Mouse (Mus musculus) intestine, embryonic 16.5 days (tissue): ENCODE results near the gene Alg9. TPM values are rescaled to one million over a fixed set of nuclear protein-coding genes. Genes with fewer than 3 reads are reported as not detected.
A peak's percentile ranks its signal among the peaks of the same experiment; 100 is the strongest.

Experiments used
- ATAC-seq: fragments of 200-750 bp; cut with Nextera tagmentation; 2 replicates; pipeline ENCODE4 v1.8.0; 2017; ENCODE audit warnings: moderate TSS enrichment, moderate library complexity
- H3K27ac ChIP-seq: fragments of 300-500 bp; sonication (generic); 2 replicates; pipeline ENCODE4 v1.5.1; 2014; ENCODE audit warnings: mild to moderate bottlenecking, low read length
- H3K27me3 ChIP-seq: fragments of 300-500 bp; sonication (generic); replicated peaks from 2 replicates; pipeline ENCODE4 v1.6.1; 2014; ENCODE audit warnings: low read length, control low read depth, mixed read lengths; ENCODE audit not compliant: control insufficient read depth, insufficient read depth
- H3K36me3 ChIP-seq: fragments of 300-500 bp; sonication (generic); 2 replicates; pipeline ENCODE4 v1.6.1; 2014; ENCODE audit warnings: low read length, control low read depth; ENCODE audit not compliant: control insufficient read depth, insufficient read depth
- H3K4me1 ChIP-seq: fragments of 300-500 bp; sonication (generic); 2 replicates; pipeline ENCODE4 v1.6.1; 2014; ENCODE audit warnings: low read length, control low read depth, mixed read lengths; ENCODE audit not compliant: control insufficient read depth, insufficient read depth
- H3K4me2 ChIP-seq: fragments of 300-500 bp; sonication (generic); 2 replicates; pipeline ENCODE4 v1.6.1; 2014; ENCODE audit warnings: low read depth, low read length, control low read depth
- H3K4me3 ChIP-seq: fragments of 300-500 bp; sonication (generic); 2 replicates; pipeline ENCODE4 v1.5.1; 2014; ENCODE audit warnings: mild to moderate bottlenecking, low read length
- H3K9ac ChIP-seq: fragments of 300-500 bp; sonication (generic); 2 replicates; pipeline ENCODE4 v1.6.1; 2014; ENCODE audit warnings: low read depth, low read length
- H3K9me3 ChIP-seq: fragments of 300-500 bp; sonication (generic); 2 replicates; pipeline ENCODE4 v1.6.1; 2016; ENCODE audit warnings: low read length, control low read depth; ENCODE audit not compliant: control insufficient read depth
- WGBS: fragments of 180-500 bp; shearing (Covaris S2); extraction: QIAGEN DNeasy Blood & Tissue Kit; methylation state at CpG from one replicate; pipeline ENCODE4 v1.1.7; 2014; 5-methylcytosine and 5-hydroxymethylcytosine counted together
- polyA plus RNA-seq: library from polyadenylated mRNA; unstranded; fragments of >200 nt; fragmentation: Nextera tagmentation; extraction: Ambion mirVana; gene quantifications from 2 replicates; pipeline ENCODE4 v1.2.1, GENCODE M21; 2015

Alg9 gene
- polyA plus RNA-seq, 1 experiment from 2014 or later, result 42.9 TPM

- 35% methylated on average over 8 of the region's 8 CpGs for WGBS
Observed at GRCm38 (mm10) chr9:50850713-50851112, 75.9 kb downstream of the Alg9 start.

GRCm38 (mm10) chr9:50852634-50853349, 78.0 kb downstream of the Alg9 start:
- 71% methylated on average over 17 of the region's 17 CpGs for WGBS
- H3K27me3 ChIP-seq, result no peaks in the 10 kb centered on the region
- H3K4me3 ChIP-seq, result no peak overlapping the region
- no peak overlapping the region for H3K4me2 ChIP-seq
- peaks cover 23% of the 10 kb centered on the region for H3K4me1 ChIP-seq
- no peak overlapping the region for H3K27ac ChIP-seq
- no peak for ATAC-seq
- no peaks in the 10 kb centered on the region for H3K9me3 ChIP-seq
- no peaks in the 10 kb centered on the region for H3K36me3 ChIP-seq
- 0 out of 2 replicates have a peak overlapping the region, but pooled peaks have one; percentile 11 for H3K9ac ChIP-seq

More at GRCm38 (mm10) chr9:50850713-50851112, 75.9 kb downstream of the Alg9 start:
- Histone ChIP-seq H3K4me1 (peaks cover 17% of the 10 kb centered on the region), H3K9me3 (no peaks in the 10 kb centered on the region), H3K4me2 (peak overlapping the region; percentile 39), H3K27me3 (no peaks in the 10 kb centered on the region), H3K4me3 (no peak overlapping the region), H3K27ac (peak overlapping the region; percentile 80), H3K36me3 (no peaks in the 10 kb centered on the region), H3K9ac (peak overlapping the region; percentile 32; the same call in 1 of the 2 replicates)
- ATAC-seq, result no peak

GRCm38 (mm10) chr9:50854376-50854775, 79.6 kb downstream of the Alg9 start:
- Histone ChIP-seq H3K27ac (peak overlapping the region; percentile 43), H3K27me3 (no peaks in the 10 kb centered on the region), H3K4me2 (no peak overlapping the region), H3K9ac (no peak overlapping the region), H3K9me3 (no peaks in the 10 kb centered on the region), H3K4me3 (no peak overlapping the region), H3K36me3 (0 out of 2 replicates have a peak, but pooled peaks cover 3% of the 10 kb centered on the region), H3K4me1 (peaks cover 28% of the 10 kb centered on the region)
- 61% methylated on average over 8 of the region's 8 CpGs for WGBS
- ATAC-seq, result peak; percentile 20; the same call in 1 of the 2 replicates

- Histone ChIP-seq H3K4me3 (no peak overlapping the region), H3K4me1 (peaks cover 24% of the 10 kb centered on the region), H3K4me2 (no peak overlapping the region), H3K9ac (no peak overlapping the region), H3K27me3 (no peaks in the 10 kb centered on the region), H3K9me3 (no peaks in the 10 kb centered on the region), H3K27ac (no peak overlapping the region), H3K36me3 (0 out of 2 replicates have a peak, but pooled peaks cover 3% of the 10 kb centered on the region)
- WGBS, result 88% methylated on average over 5 of the region's 5 CpGs
- no peak for ATAC-seq
Observed at GRCm38 (mm10) chr9:50855133-50855766, 80.4 kb downstream of the Alg9 start.

GRCm38 (mm10) chr9:50855780-50856179, 81.0 kb downstream of the Alg9 start:
- H3K27ac ChIP-seq, result peak overlapping the region; percentile 82
- H3K27me3 ChIP-seq, result no peaks in the 10 kb centered on the region
- 0 out of 2 replicates have a peak, but pooled peaks cover 3% of the 10 kb centered on the region for H3K36me3 ChIP-seq
- 67% methylated on average over 5 of the region's 5 CpGs for WGBS
- no peaks in the 10 kb centered on the region for H3K9me3 ChIP-seq
- ATAC-seq, result no peak
- H3K9ac ChIP-seq, result no peak overlapping the region
- peaks cover 19% of the 10 kb centered on the region for H3K4me1 ChIP-seq
- H3K4me2 ChIP-seq, result peak overlapping the region; percentile 82
- no peak overlapping the region for H3K4me3 ChIP-seq

- H3K27me3 ChIP-seq, result no peaks in the 10 kb centered on the region
- H3K4me2 ChIP-seq, result peak overlapping the region; percentile 82
- whole genome bisulfite sequencing, result under 1% methylated on average over 45 of the region's 45 CpGs
- H3K36me3 ChIP-seq, result peaks cover 4% of the 10 kb centered on the region; the same call in 1 of the 2 replicates
- peak; percentile 88 for ATAC-seq
- H3K9ac ChIP-seq, result peak overlapping the region; percentile 85
- H3K4me3 ChIP-seq, result peak overlapping the region; percentile 88
- no peaks in the 10 kb centered on the region for H3K9me3 ChIP-seq
- peak overlapping the region; percentile 82 for H3K27ac ChIP-seq
- peaks cover 15% of the 10 kb centered on the region for H3K4me1 ChIP-seq
Observed at GRCm38 (mm10) chr9:50856341-50857081, 81.7 kb downstream of the Alg9 start.

GRCm38 (mm10) chr9:50857082-50857641, 82.3 kb downstream of the Alg9 start:
- Histone ChIP-seq H3K9me3 (no peaks in the 10 kb centered on the region), H3K9ac (peak overlapping the region; percentile 85), H3K4me2 (peak overlapping the region; percentile 77), H3K4me1 (peaks cover 15% of the 10 kb centered on the region), H3K4me3 (peak overlapping the region; percentile 88), H3K27ac (peak overlapping the region; percentile 66), H3K27me3 (no peaks in the 10 kb centered on the region), H3K36me3 (peaks cover 6% of the 10 kb centered on the region)
- under 1% methylated on average over 45 of the region's 46 CpGs for WGBS
- ATAC-seq, result peak; percentile 62

GRCm38 (mm10) chr9:50858681-50859080, 83.9 kb downstream of the Alg9 start:
- H3K4me1 ChIP-seq, result peaks cover 15% of the 10 kb centered on the region
- no peaks in the 10 kb centered on the region for H3K27me3 ChIP-seq
- ATAC-seq, result no peak
- H3K9ac ChIP-seq, result no peak overlapping the region
- peaks cover 13% of the 10 kb centered on the region for H3K36me3 ChIP-seq
- no peaks in the 10 kb centered on the region for H3K9me3 ChIP-seq
- H3K4me3 ChIP-seq, result no peak overlapping the region
- WGBS, result 74% methylated on average over 6 of the region's 6 CpGs
- H3K4me2 ChIP-seq, result no peak overlapping the region
- no peak overlapping the region for H3K27ac ChIP-seq
